Mouse (Mus musculus) testis, adult 2 months (tissue): Measurements from ENCODE around the gene Plppr1.

Source experiments
- CTCF ChIP-seq: fragments of 200-500 bp; IDR thresholded peaks from 2 replicates; pipeline ENCODE4 v1.5.1; 2012; ENCODE audit warnings: low read depth, mild to moderate bottlenecking, inconsistent platforms, low read length, moderate library complexity; ENCODE audit not compliant: control insufficient read depth, insufficient read depth, insufficient replicate concordance
- POLR2A ChIP-seq: fragments of 200-500 bp; IDR thresholded peaks from 2 replicates; pipeline ENCODE4 v1.6.1; 2012; ENCODE audit warnings: low read depth, mild to moderate bottlenecking, inconsistent platforms, low read length, moderate library complexity; ENCODE audit not compliant: control insufficient read depth

DNA sequence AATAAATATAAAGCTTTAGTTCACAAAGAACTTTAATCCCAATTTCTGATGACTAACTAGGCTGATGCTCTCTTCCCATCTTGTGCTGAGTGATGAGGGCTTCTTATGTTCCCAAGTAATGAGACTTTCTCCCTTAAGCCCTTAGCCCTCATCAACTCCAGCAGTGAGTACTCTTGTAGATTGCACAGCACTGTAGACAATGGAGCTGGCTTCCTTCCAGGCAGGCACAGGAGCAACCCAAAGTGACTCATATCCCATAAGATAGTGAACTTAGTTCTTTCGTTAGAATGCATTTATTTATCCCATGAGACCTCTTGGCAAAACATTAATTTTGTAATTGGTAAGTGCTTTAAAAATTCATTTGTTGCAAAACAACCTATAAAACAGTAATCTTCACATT lies 110.4 kb downstream of the Plppr1 start:
- no peak for TF ChIP-seq POLR2A
- TF ChIP-seq CTCF = no peak
